Comparison of ENCODE assay signal across 24 mouse cellular contexts in genomic region chr2:91110429-91110828, GRCm38 (mm10). TPM values are rescaled to one million over a fixed set of nuclear protein-coding genes. Genes with fewer than 3 reads are reported as not detected.
DNase-seq lines count a peak whose midpoint lies in the region; TF ChIP-seq lines count a peak whose summit lies in the region.
"Had no signal": no experiment of that assay in that cellular context is flagged by ENCODE, and none has a peak within 500 bp of the region (broad histone marks: within the 10 kb centered on the region; RNA-seq: fewer than 3 reads in every experiment).

No protein-coding gene starts in this region.

- peak; percentile 39 for TF ChIP-seq CTCF in layer of hippocampus, adult 2 months (conservative IDR thresholded peaks at IDR 0.05)

- H3K27ac ChIP-seq in layer of hippocampus, adult 2 months, result no peak overlapping the region
- H3K27ac ChIP-seq: hindbrain, embryonic 12.5 days; intestine, embryonic 15.5 days; kidney, postnatal 0 days; liver, embryonic 13.5 days; stomach, embryonic 15.5 days had no signal

- no peak overlapping the region for H3K4me3 ChIP-seq in layer of hippocampus, adult 2 months
- H3K4me3 ChIP-seq: hindbrain, embryonic 12.5 days; intestine, embryonic 15.5 days; liver, embryonic 13.5 days; megakaryocyte, embryonic 14.5 days; stomach, embryonic 15.5 days had no signal

- DNase-seq in layer of hippocampus, adult 2 months (ENCODE audit: low spot score in 2 of 2), result no peak
- DNase-seq in layer of hippocampus, postnatal 25 days (ENCODE audit: extremely low spot score in 1 of 2, low spot score in 1 of 2), result no peak
- DNase-seq in retina, embryonic 14.5 days (ENCODE audit: low spot score), result peak; percentile 7
- no peak for DNase-seq in retina, postnatal 1 day
- peak; percentile 87 for DNase-seq in ZHBTc4 (ENCODE audit: low read depth, low spot score)
- no peak for DNase-seq in kidney, adult 18-20 months
- no peak for DNase-seq in Muller cell, postnatal 12 days (ENCODE audit: inconsistent ontology term)
- DNase-seq: cerebellum, adult 11-12 months; cerebellum, postnatal 14 days; embryo, embryonic 11 days; heart, postnatal 14 days; left cerebral cortex, postnatal 4 days; liver, embryonic 13.5 days; lung, postnatal 10 days; midbrain, embryonic 14.5 days; right cerebral cortex, postnatal 14 days; thymus, adult 2 months had no signal

RNA-seq across cellular contexts. Expression of gene Mybpc3, which starts 7.5 kb away (rescaled TPM):
- under 1 TPM in 1 of 2 experiments, not detected in 1; 0.07 TPM for total RNA-seq in layer of hippocampus, adult 2 months (2021)
- total RNA-seq in layer of hippocampus, postnatal 25 days (2021), result under 1 TPM; 0.20 to 0.23 TPM
- total RNA-seq: adrenal gland, postnatal 14 days; gastrocnemius, adult 18-20 months; left cerebral cortex, postnatal 4 days had no signal

RNA-seq across cellular contexts. Expression of gene Spi1, which starts 28.2 kb away (rescaled TPM):
- 1 to 10 TPM; 2.4 to 5.4 TPM for total RNA-seq in layer of hippocampus, adult 2 months (2021)
- total RNA-seq in layer of hippocampus, postnatal 25 days (2021), result 1 to 10 TPM; 3.6 to 3.8 TPM

RNA-seq across cellular contexts. Expression of gene Slc39a13, which starts 40.2 kb away (rescaled TPM):
- total RNA-seq in layer of hippocampus, adult 2 months (2021), result 10 to 100 TPM; 33.7 to 37.3 TPM
- total RNA-seq in layer of hippocampus, postnatal 25 days (2021), result 10 to 100 TPM; 23.3 to 31.2 TPM

RNA-seq across cellular contexts. Expression of gene Psmc3, which starts 56.6 kb away (rescaled TPM):
- total RNA-seq in layer of hippocampus, adult 2 months (2021), result 100 to 1,000 TPM; 203 to 215 TPM
- 100 to 1,000 TPM; 232 to 234 TPM for total RNA-seq in layer of hippocampus, postnatal 25 days (2021)

Comparison
In these comparisons a context has a peak if more than half of its experiments do, and no peak if none do; other contexts are left out.
1. DNase-seq: peak in retina, embryonic 14.5 days (single experiment) and ZHBTc4 (single experiment); none in layer of hippocampus, adult 2 months (0 of 2), layer of hippocampus, postnatal 25 days (0 of 2), retina, postnatal 1 day (single experiment), kidney, adult 18-20 months (single experiment) and Muller cell, postnatal 12 days (single experiment).